Mouse (Mus musculus) ovary, postnatal 10 days (tissue): ENCODE results near the gene Adipor1.
"Not testable (repeated sequence)": the region's sequence is repeated elsewhere in the genome, so short reads cannot be mapped to it uniquely, and the experiment has no call there.

Experiments used
- DNase-seq: peaks from one replicate; pipeline ENCODE4 v3.0.0; 2022; ENCODE audit warnings: low spot score

The Adipor1 gene

DNA sequence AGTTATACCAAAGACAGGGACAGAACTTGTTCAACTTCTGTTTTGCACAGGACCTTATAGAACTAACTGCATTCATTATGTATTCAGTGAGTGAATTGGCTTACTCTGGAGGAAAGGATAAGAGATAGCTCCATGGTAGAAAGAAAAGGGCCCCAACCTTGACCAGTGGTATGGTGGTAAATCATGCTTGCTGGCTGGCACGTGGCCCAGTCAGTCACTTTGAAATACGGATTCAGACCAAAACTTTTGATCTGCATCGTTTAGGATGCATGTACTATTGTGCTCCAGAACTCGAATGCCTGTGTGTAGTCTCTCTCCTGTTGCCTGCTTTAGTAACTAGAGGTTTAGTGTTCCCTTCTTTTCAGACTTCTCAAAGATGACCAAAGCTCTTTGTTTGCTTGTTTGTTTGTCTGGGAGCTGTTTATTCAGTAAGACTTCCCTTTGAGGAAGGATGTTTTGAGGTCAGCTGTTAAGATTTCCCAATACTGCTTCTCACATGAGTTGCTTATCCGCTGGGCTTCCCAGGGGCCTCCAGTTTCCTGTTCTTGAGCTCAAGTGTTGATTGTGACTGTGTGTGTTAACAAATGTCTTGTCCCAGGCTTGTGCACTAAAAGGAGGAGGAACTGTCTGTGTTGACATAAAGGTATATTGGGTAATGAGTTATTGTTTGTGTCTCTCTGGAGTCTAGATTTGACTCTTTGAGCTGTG, 4.7 kb downstream of the Adipor1 start:
- DNase-seq: no peak

DNA sequence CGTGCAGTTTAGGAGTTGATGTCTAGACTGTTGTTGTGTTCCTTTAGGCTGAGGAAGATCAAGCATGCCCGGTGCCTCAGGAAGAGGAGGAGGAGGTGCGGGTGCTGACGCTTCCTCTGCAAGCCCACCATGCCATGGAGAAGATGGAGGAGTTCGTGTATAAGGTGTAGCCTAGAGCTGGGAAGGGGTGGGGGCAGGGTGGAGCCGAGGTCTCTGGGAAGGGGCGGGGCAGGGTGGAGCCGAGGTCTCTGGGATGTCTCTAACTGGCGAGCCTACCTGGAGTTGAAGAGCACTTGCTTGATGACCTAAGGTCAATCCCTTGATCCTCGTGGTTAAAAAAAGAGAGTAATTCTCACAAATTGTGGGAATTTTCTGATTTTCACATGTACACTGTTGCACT, 8.7 kb downstream of the Adipor1 start:
- DNase-seq: no peak

- no peak for DNase-seq
Measured at GRCm38 (mm10) chr1:134426289-134426688, 11.1 kb downstream of the Adipor1 start.

GRCm38 (mm10) chr1:134433002-134433401, 17.8 kb downstream of the Adipor1 start:
- DNase-seq: no peak

- no peak for DNase-seq
Measured at GRCm38 (mm10) chr1:134433473-134433872, 18.3 kb downstream of the Adipor1 start.

DNA sequence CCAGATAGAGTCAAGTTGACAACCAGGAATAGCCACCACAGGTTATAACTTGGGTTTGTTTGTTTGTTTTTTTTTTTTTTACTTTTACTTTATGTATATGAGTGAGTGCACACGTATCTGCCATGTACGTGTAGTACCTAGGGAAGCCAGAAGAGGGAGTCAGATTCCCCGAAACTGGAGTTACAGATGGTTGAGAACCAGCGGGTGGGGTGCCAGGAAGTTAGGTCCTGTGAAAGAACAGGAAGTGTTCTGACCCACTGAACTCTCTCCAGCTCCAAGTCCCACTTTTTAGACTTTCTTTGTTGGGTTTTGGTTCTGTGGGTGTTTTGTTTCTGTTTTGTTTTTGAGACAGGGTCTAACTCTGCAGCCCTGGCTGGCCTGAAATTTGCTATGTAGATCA, 20.2 kb downstream of the Adipor1 start:
- DNase-seq: no peak

DNA sequence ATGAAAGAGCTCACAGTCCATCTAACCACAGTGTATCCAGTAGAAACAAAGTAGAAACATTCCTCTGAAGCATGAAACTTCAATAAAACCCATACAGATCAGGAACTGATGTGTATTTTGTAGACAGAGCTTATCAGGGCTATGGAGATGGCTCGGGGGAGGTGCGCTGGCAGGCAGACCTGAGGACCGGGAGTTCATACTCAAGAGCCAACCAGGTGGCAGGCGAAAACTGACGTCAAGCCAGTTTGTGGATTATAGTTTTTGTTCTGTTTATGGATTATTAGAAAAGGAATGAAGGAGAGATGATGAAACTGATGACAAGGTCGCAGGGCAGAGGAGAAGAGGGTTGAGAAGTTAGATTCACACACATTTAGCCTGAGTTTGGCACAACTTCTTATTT, 25.3 kb downstream of the Adipor1 start:
- DNase-seq: no peak

- not testable (repeated sequence) for DNase-seq
Measured at GRCm38 (mm10) chr1:134441737-134442136, 26.6 kb downstream of the Adipor1 start.

DNA sequence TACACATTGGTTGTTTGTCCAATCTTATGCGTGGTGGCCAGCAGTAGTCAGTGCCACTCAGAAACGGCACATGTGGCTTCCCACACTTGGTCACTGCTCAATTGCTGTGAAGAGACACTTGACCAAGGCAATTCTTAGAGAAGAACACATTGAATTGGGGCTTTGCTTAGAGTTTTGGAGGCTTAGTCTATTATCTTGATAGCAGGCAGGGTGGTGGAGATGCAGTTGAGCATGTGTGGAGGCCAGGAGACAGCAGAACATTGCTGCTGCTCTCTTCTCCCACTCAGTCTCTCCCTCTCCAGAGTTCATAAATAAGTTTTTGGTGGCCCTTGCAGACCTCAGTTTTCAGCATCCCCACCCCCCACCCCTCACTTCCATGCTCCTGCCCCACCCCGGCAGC, 27.2 kb downstream of the Adipor1 start:
- DNase-seq: no peak

GRCm38 (mm10) chr1:134443288-134443687, 28.1 kb downstream of the Adipor1 start:
- DNase-seq: not testable (repeated sequence)

- no peak for DNase-seq
Measured at GRCm38 (mm10) chr1:134445418-134445817, 30.2 kb downstream of the Adipor1 start.

DNA sequence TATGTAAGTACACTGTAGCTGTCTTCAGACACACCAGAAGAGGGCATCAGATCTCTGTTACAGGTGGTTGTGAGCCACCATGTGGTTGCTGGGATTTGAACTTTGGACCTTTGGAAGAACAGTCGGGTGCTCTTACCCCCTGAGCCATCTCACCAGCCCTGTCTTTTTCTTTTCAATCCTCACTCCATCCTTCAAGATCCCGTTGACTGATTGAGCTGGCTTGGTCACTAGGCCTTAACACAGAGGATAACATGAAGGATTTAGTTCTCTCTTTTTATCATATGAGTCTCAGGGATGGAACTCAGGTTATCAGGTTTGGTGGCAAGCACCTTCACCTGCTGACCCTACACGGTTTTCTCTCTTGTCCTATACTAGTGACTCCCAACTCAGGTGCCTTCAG, 33.4 kb downstream of the Adipor1 start:
- not testable (repeated sequence) for DNase-seq

- no peak for DNase-seq
Measured at GRCm38 (mm10) chr1:134450201-134450600, 35.0 kb downstream of the Adipor1 start.

DNA sequence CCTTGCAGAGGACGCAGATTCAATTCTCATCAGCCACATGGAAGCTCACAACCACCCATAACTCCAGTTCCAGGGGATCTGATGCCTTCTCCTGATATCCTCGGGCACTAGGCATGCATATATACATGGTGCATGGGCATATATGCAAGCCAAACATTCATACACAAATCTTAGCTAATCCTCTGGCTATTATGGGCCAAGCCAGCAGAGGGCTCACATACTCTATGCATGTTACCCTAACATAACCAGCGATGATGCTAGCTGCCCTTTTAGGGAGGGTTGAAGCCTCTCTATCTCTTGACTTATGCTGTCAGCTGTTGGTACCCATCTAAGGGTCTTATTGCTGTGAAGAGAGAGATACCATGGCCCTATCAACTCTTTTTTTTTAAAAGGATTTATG, 35.8 kb downstream of the Adipor1 start:
- DNase-seq: no peak

DNA sequence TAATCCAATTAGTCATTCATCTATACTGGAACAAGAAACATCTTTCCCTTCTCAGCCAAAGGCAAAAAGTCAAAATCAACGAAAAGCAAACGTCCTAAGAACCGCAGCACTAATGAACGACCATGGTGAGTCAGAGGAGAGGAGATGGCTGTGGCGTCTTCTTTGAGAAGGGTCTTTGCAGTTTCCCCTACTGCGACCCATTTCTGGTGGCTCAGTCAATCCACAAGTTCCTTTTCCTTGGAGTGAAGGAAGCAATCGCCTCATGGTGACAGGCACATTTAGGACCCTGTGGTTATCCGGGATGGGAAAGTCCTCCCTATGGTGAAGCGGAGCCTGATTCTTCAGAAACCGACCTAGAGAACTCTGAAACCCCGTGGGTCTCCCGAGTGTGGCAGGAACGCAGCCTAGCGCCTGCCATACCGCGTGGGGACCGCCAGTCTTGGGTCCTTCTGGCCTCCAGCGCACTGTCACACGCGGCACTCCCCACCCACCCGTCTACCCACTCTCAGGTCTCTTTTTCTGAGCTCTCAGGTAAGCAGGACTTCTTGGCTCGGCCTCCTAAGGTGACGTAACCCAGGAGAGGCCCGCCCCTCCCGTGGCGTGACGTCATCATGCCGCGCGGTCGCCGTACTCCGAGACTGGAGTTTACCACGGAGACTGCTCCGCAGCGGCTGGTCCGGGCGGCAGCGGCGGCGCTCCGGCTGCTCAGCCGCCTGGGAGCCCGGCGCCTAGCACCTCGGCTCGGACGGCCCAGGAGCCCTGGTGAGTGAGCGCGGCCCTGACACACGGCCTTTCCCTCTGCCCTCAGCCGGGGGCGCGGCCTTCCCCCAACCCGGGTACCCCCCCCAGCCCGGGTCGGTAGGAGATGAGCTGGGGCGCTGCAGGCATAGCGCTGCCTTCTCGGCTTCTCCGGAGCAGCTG, 40.0 kb downstream of the Adipor1 start, which contains the start of gene Klhl12:
TSS of gene Klhl12 (plus strand) at position 628 of the 921 bp plus-strand sequence.
- peak; percentile 93 for DNase-seq

DNA sequence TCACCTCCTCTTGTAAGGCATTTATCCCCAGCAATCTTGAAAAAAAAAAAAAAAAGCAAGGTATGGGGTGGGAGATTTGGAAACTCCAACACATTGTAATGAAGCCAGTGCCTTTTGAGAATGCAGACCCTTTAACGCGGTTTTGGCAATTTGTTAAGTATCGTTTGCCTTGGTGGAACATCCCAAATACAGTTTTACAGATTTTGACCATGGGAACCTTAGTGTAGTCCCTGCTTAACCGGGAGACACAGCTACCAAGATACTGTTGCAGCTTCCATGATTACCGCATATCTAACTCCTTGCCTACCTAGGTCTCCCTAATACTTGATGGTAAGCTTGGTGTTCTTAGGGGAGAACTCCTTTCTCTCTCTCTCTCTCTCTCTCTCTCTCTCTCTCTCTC, 40.9 kb downstream of the Adipor1 start:
- no peak for DNase-seq

- no peak for DNase-seq
Measured at GRCm38 (mm10) chr1:134458139-134458727, 43.1 kb downstream of the Adipor1 start.

- DNase-seq: no peak
Measured at GRCm38 (mm10) chr1:134460294-134461284, 45.4 kb downstream of the Adipor1 start.
